Mouse (Mus musculus) adrenal gland, postnatal 0 days (tissue): ENCODE data around the gene Gm21962. TPM values are rescaled to one million over a fixed set of nuclear protein-coding genes. Genes with fewer than 3 reads are reported as not detected.

Experiments
- microRNA-seq: library from miRNA; unstranded; fragments of <30 nt; microRNA quantifications from one replicate; pipeline ENCODE4, GENCODE M21; 2016; ENCODE audit warnings: borderline replicate concordance; ENCODE audit not compliant: insufficient number of aligned reads
- polyA plus RNA-seq: library from polyadenylated mRNA; unstranded; fragments of >200 nt; fragmentation: Nextera tagmentation; extraction: Ambion mirVana; gene quantifications from 2 replicates; pipeline ENCODE4 v1.2.1, GENCODE M21; 2015

Gm21962 gene
- not detected in 2 replicates for polyA plus RNA-seq

GRCm38 (mm10) chr3:137671224-137671623, at the start of gene Gm21962:
Gm21962 (plus strand) TSS chr3:137671524.

Small RNA genes lying within 50 kb of the gene (microRNA-seq; reads per million reads assigned to microRNA genes)
- not detected for gene Gm22468

Other genes starting within 250 kb of the Gm21962 start
- gene Ddit4l, start 49.9 kb upstream of the Gm21962 start, polyA plus RNA-seq, result 8.5 and 11.8 TPM in 2 replicates
- gene H2afz, start 193.0 kb downstream of the Gm21962 start, polyA plus RNA-seq, result 1,565 and 2,053 TPM in 2 replicates
- 11.9 and 15.3 TPM in 2 replicates for gene Dnajb14, start 196.2 kb downstream of the Gm21962 start, polyA plus RNA-seq
- 103 and 112 TPM in 2 replicates for gene Lamtor3, start 247.0 kb downstream of the Gm21962 start, polyA plus RNA-seq